ENCODE assay signal across 8 mouse cellular contexts in genomic region chr8:3676993-3677579, GRCm38 (mm10). TPM values are rescaled to one million over a fixed set of nuclear protein-coding genes. Genes with fewer than 3 reads are reported as not detected.
DNase-seq lines count a peak whose midpoint lies in the region; ATAC-seq and TF ChIP-seq lines count a peak whose summit lies in the region.

No protein-coding gene starts in this region.

- peak overlapping the region; percentile 93 for H3K4me3 ChIP-seq in thymus, adult 2 months (ENCODE audit: control insufficient read depth, insufficient read depth, low read length)
- H3K4me3 ChIP-seq in embryonic facial prominence, embryonic 12.5 days: peak overlapping the region; percentile 82
- H3K4me3 ChIP-seq in hindbrain, embryonic 15.5 days: peak overlapping the region; percentile 87
- H3K4me3 ChIP-seq in lung, embryonic 16.5 days (ENCODE audit: low read length): peak overlapping the region; percentile 62
- H3K4me3 ChIP-seq in stomach, embryonic 15.5 days (replicated peaks): peak overlapping the region; percentile 93

- H3K36me3 ChIP-seq in thymus, adult 2 months (ENCODE audit: control insufficient read depth, insufficient read depth, low read length): peaks cover 12% of the 10 kb centered on the region
- H3K36me3 ChIP-seq in embryonic facial prominence, embryonic 12.5 days: peaks cover 26% of the 10 kb centered on the region
- H3K36me3 ChIP-seq in hindbrain, embryonic 15.5 days: peaks cover 24% of the 10 kb centered on the region
- H3K36me3 ChIP-seq in lung, embryonic 16.5 days (ENCODE audit: control insufficient read depth, insufficient read depth, low read length): peaks cover 28% of the 10 kb centered on the region
- H3K36me3 ChIP-seq in stomach, embryonic 15.5 days: peaks cover 25% of the 10 kb centered on the region

- no peaks in the 10 kb centered on the region for H3K27me3 ChIP-seq in thymus, adult 2 months (ENCODE audit: control insufficient read depth, insufficient read depth, low read length)
- no peaks in the 10 kb centered on the region for H3K27me3 ChIP-seq in embryonic facial prominence, embryonic 12.5 days
- H3K27me3 ChIP-seq in hindbrain, embryonic 15.5 days: no peaks in the 10 kb centered on the region
- no peaks in the 10 kb centered on the region for H3K27me3 ChIP-seq in lung, embryonic 16.5 days (ENCODE audit: control insufficient read depth, insufficient read depth, low read depth, low read length)
- no peaks in the 10 kb centered on the region for H3K27me3 ChIP-seq in stomach, embryonic 15.5 days (replicated peaks)

- no peak for TF ChIP-seq CTCF in thymus, adult 2 months (IDR thresholded peaks at IDR 0.05; ENCODE audit: borderline replicate concordance, control insufficient read depth, extremely low read depth, insufficient read depth, low read length, poor library complexity)

- 1% methylated on average over 15 of the region's 15 CpGs for WGBS in thymus, adult 2 months
- 5% methylated on average over 15 of the region's 15 CpGs for WGBS in embryonic facial prominence, embryonic 12.5 days
- 4% methylated on average over 15 of the region's 15 CpGs for WGBS in hindbrain, embryonic 15.5 days
- 3% methylated on average over 15 of the region's 15 CpGs for WGBS in lung, embryonic 16.5 days
- 5% methylated on average over 15 of the region's 15 CpGs for WGBS in stomach, embryonic 15.5 days

- no peaks in the 10 kb centered on the region for H3K9me3 ChIP-seq in embryonic facial prominence, embryonic 12.5 days
- H3K9me3 ChIP-seq in hindbrain, embryonic 15.5 days: no peaks in the 10 kb centered on the region
- no peaks in the 10 kb centered on the region; the same call in 1 of the 2 replicates for H3K9me3 ChIP-seq in lung, embryonic 16.5 days (ENCODE audit: control insufficient read depth, low read length)
- no peaks in the 10 kb centered on the region for H3K9me3 ChIP-seq in stomach, embryonic 15.5 days

- no peak for TF ChIP-seq POLR2A in thymus, adult 2 months (IDR thresholded peaks at IDR 0.05; ENCODE audit: control insufficient read depth, extremely low read depth, insufficient read depth, low read length, poor library complexity)

- H3K4me2 ChIP-seq in embryonic facial prominence, embryonic 12.5 days (replicated peaks): peak overlapping the region; percentile 77
- peak overlapping the region; percentile 89 for H3K4me2 ChIP-seq in hindbrain, embryonic 15.5 days
- H3K4me2 ChIP-seq in lung, embryonic 16.5 days (ENCODE audit: low read depth, low read length): peak overlapping the region; percentile 76
- H3K4me2 ChIP-seq in stomach, embryonic 15.5 days: peak overlapping the region; percentile 63

- H3K9ac ChIP-seq in embryonic facial prominence, embryonic 12.5 days: peak overlapping the region; percentile 96
- peak overlapping the region; percentile 93 for H3K9ac ChIP-seq in hindbrain, embryonic 15.5 days
- H3K9ac ChIP-seq in lung, embryonic 16.5 days (ENCODE audit: low read length): peak overlapping the region; percentile 98
- H3K9ac ChIP-seq in stomach, embryonic 15.5 days: peak overlapping the region; percentile 86

- ATAC-seq in embryonic facial prominence, embryonic 12.5 days (ENCODE audit: insufficient number of reproducible peaks, insufficient read depth, low FRiP score, low TSS enrichment): no peak
- ATAC-seq in hindbrain, embryonic 15.5 days (ENCODE audit: low FRiP score, low read depth): peak; percentile 0; the same call in 1 of the 2 replicates
- peak; percentile 10; the same call in 1 of the 2 replicates for ATAC-seq in lung, embryonic 16.5 days (ENCODE audit: low read depth)
- 0 out of 2 replicates have a peak, but pooled peaks have one; percentile 4 for ATAC-seq in stomach, embryonic 15.5 days (ENCODE audit: insufficient read depth, low FRiP score, low read depth)

- DNase-seq in thymus, adult 2 months: no peak
- no peak for DNase-seq in thymus, postnatal 0 days (ENCODE audit: low spot score)
- no peak for DNase-seq in layer of hippocampus, adult 9-11 months
- DNase-seq in ovary, adult 18-20 months (ENCODE audit: low spot score): no peak

- H3K4me1 ChIP-seq in thymus, adult 2 months (replicated peaks; ENCODE audit: control insufficient read depth, insufficient read depth, low read length): peaks cover 11% of the 10 kb centered on the region
- H3K4me1 ChIP-seq in embryonic facial prominence, embryonic 12.5 days: peaks cover 3% of the 10 kb centered on the region; the same call in 1 of the 2 replicates
- H3K4me1 ChIP-seq in hindbrain, embryonic 15.5 days (replicated peaks): peaks cover 42% of the 10 kb centered on the region
- peaks cover 14% of the 10 kb centered on the region for H3K4me1 ChIP-seq in lung, embryonic 16.5 days (replicated peaks; ENCODE audit: control insufficient read depth, insufficient read depth, low read length)
- H3K4me1 ChIP-seq in stomach, embryonic 15.5 days: peaks cover 11% of the 10 kb centered on the region; the same call in 1 of the 2 replicates

- peak overlapping the region; percentile 37; the same call in 1 of the 2 replicates for H3K27ac ChIP-seq in thymus, adult 2 months (ENCODE audit: control insufficient read depth, insufficient read depth, low read length)
- peak overlapping the region; percentile 86 for H3K27ac ChIP-seq in embryonic facial prominence, embryonic 12.5 days
- H3K27ac ChIP-seq in hindbrain, embryonic 15.5 days (replicated peaks): peak overlapping the region; percentile 89
- peak overlapping the region; percentile 95 for H3K27ac ChIP-seq in lung, embryonic 16.5 days (ENCODE audit: low read length)
- H3K27ac ChIP-seq in stomach, embryonic 15.5 days: peak overlapping the region; percentile 96

RNA-seq across cellular contexts. Expression of gene Trappc5, which starts 1.0 kb away (rescaled TPM):
- 42.3 and 46.4 TPM in 2 replicates for polyA plus RNA-seq in thymus, adult 2 months (2012; rRNA removed)
- 39.7 and 41.7 TPM in 2 replicates for polyA plus RNA-seq in thymus, postnatal 0 days (2015; fragmentation: Nextera tagmentation; extraction: Ambion mirVana)
- 39.7 and 41.0 TPM in 2 replicates for polyA plus RNA-seq in embryonic facial prominence, embryonic 12.5 days (2016; fragmentation: Nextera tagmentation; extraction: Ambion mirVana)
- polyA plus RNA-seq in hindbrain, embryonic 15.5 days (2015; fragmentation: Nextera tagmentation; extraction: Ambion mirVana): 60.2 and 62.3 TPM in 2 replicates
- 36.4 and 38.2 TPM in 2 replicates for polyA plus RNA-seq in lung, embryonic 16.5 days (2015; fragmentation: Nextera tagmentation; extraction: Ambion mirVana)
- polyA plus RNA-seq in stomach, embryonic 15.5 days (2015; fragmentation: Nextera tagmentation; extraction: Ambion mirVana): 35.0 and 36.3 TPM in 2 replicates

RNA-seq across cellular contexts. Expression of gene Fcor, which starts 4.9 kb away (rescaled TPM):
- polyA plus RNA-seq in thymus, adult 2 months (2012; rRNA removed): 9.8 and 14.0 TPM in 2 replicates
- polyA plus RNA-seq in thymus, postnatal 0 days (2015; fragmentation: Nextera tagmentation; extraction: Ambion mirVana): 1.6 and 2.1 TPM in 2 replicates
- polyA plus RNA-seq in embryonic facial prominence, embryonic 12.5 days (2016; fragmentation: Nextera tagmentation; extraction: Ambion mirVana): 11.5 and 16.5 TPM in 2 replicates
- polyA plus RNA-seq in hindbrain, embryonic 15.5 days (2015; fragmentation: Nextera tagmentation; extraction: Ambion mirVana): 23.7 and 24.9 TPM in 2 replicates
- polyA plus RNA-seq in lung, embryonic 16.5 days (2015; fragmentation: Nextera tagmentation; extraction: Ambion mirVana): 10.0 and 10.6 TPM in 2 replicates
- 10.3 and 11.3 TPM in 2 replicates for polyA plus RNA-seq in stomach, embryonic 15.5 days (2015; fragmentation: Nextera tagmentation; extraction: Ambion mirVana)

RNA-seq across cellular contexts. Expression of gene Mcemp1, which starts 11.5 kb away (rescaled TPM):
- polyA plus RNA-seq in thymus, adult 2 months (2012; rRNA removed): 1.2 and 2.1 TPM in 2 replicates
- 0.78 and 0.88 TPM in 2 replicates for polyA plus RNA-seq in thymus, postnatal 0 days (2015; fragmentation: Nextera tagmentation; extraction: Ambion mirVana)
- 0.10 and 0.20 TPM in 2 replicates for polyA plus RNA-seq in embryonic facial prominence, embryonic 12.5 days (2016; fragmentation: Nextera tagmentation; extraction: Ambion mirVana)
- polyA plus RNA-seq in hindbrain, embryonic 15.5 days (2015; fragmentation: Nextera tagmentation; extraction: Ambion mirVana): 0.10 and 0.13 TPM in 2 replicates
- polyA plus RNA-seq in lung, embryonic 16.5 days (2015; fragmentation: Nextera tagmentation; extraction: Ambion mirVana): 2.8 and 4.2 TPM in 2 replicates
- 2.9 and 3.2 TPM in 2 replicates for polyA plus RNA-seq in stomach, embryonic 15.5 days (2015; fragmentation: Nextera tagmentation; extraction: Ambion mirVana)

RNA-seq across cellular contexts. Expression of gene Fcer2a, which starts 16.9 kb away (rescaled TPM):
- polyA plus RNA-seq in thymus, adult 2 months (2012; rRNA removed): 5.8 and 8.0 TPM in 2 replicates
- polyA plus RNA-seq in thymus, postnatal 0 days (2015; fragmentation: Nextera tagmentation; extraction: Ambion mirVana): 0.31 and 0.37 TPM in 2 replicates
- 0.15 and 0.23 TPM in 2 replicates for polyA plus RNA-seq in embryonic facial prominence, embryonic 12.5 days (2016; fragmentation: Nextera tagmentation; extraction: Ambion mirVana)
- 0.13 and 0.34 TPM in 2 replicates for polyA plus RNA-seq in hindbrain, embryonic 15.5 days (2015; fragmentation: Nextera tagmentation; extraction: Ambion mirVana)
- polyA plus RNA-seq in lung, embryonic 16.5 days (2015; fragmentation: Nextera tagmentation; extraction: Ambion mirVana): 0.15 and 0.18 TPM in 2 replicates
- polyA plus RNA-seq in stomach, embryonic 15.5 days (2015; fragmentation: Nextera tagmentation; extraction: Ambion mirVana): 0.17 and 0.22 TPM in 2 replicates

RNA-seq across cellular contexts. Expression of gene Retn, which starts 21.5 kb away (rescaled TPM):
- polyA plus RNA-seq in thymus, adult 2 months (2012; rRNA removed): 15.3 and 16.9 TPM in 2 replicates
- polyA plus RNA-seq in thymus, postnatal 0 days (2015; fragmentation: Nextera tagmentation; extraction: Ambion mirVana): 1.0 and 1.5 TPM in 2 replicates
- polyA plus RNA-seq in embryonic facial prominence, embryonic 12.5 days (2016; fragmentation: Nextera tagmentation; extraction: Ambion mirVana): 0.38 TPM in 1 of 2 replicates, not detected in the other
- polyA plus RNA-seq in hindbrain, embryonic 15.5 days (2015; fragmentation: Nextera tagmentation; extraction: Ambion mirVana): 0.42 and 0.78 TPM in 2 replicates
- 0.18 TPM in 1 of 2 replicates, not detected in the other for polyA plus RNA-seq in lung, embryonic 16.5 days (2015; fragmentation: Nextera tagmentation; extraction: Ambion mirVana)
- 0.15 TPM in 1 of 2 replicates, not detected in the other for polyA plus RNA-seq in stomach, embryonic 15.5 days (2015; fragmentation: Nextera tagmentation; extraction: Ambion mirVana)

Comparison
In these comparisons a context has a peak if more than half of its experiments do, and no peak if none do; other contexts are left out.
1. H3K27ac ChIP-seq: peak in every context shown above with its lines; median percentile 96 in stomach, embryonic 15.5 days; 95 in lung, embryonic 16.5 days; 89 in hindbrain, embryonic 15.5 days; 86 in embryonic facial prominence, embryonic 12.5 days; 37 in thymus, adult 2 months.